Mouse (Mus musculus) yolk sac, embryonic 10.5 days (tissue): ENCODE measurements around the gene C3.

ENCODE experiments used
- DNase-seq: peaks from one replicate; pipeline ENCODE4 v3.0.0-alpha.2; 2017; ENCODE audit warnings: low spot score

Gene C3

DNA sequence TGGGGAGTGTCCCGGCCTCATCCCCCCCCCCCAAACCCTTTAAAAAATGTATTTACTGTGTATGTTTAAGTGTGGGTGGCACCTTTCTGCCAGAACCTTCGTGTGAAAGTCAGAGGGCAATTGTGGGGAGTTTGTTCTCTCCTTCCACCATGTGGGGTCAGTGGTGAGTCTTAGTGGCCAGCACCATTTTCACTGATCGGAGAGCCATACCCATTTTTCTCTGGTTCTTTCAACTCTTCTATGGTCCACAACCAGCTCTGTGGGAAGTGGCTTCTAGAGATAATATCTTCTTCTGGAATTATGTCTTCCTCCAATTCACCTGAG lies 8.1 kb downstream of the C3 start:
- no peak for DNase-seq

DNA sequence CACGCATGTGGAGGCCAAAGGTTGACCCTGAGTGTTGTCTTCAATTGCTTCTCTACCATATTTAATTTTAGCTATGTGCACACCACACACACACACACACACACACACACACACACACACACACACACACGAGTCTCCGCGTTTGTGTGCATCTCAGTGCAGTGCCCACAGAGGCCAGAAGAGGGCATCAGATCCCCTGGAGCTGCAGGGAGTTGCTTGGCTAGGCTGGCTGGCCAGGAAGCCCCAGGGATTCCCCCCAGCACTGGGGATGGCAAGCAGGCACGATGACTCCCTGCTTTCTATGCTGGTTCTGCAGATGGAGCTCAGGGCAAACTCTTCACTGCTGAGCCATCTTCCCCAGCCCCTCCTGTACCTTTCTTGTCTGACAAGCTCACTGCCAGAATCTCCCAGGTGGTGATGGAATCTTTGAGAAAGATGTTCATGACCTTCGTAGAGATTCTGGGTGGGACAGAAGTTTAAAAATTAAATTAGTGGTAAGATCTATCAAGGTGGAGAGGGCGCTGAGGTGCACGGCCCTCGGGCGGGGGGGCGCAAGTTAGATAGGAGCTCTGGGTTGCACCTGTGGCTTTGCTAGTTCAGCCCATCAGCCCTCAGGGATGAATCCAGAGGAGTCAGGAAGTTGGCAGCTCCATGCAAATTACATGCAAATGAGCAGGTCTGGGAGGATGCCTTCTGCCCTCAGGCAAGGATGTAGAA lies 8.6 kb downstream of the C3 start:
- DNase-seq, result no peak

DNA sequence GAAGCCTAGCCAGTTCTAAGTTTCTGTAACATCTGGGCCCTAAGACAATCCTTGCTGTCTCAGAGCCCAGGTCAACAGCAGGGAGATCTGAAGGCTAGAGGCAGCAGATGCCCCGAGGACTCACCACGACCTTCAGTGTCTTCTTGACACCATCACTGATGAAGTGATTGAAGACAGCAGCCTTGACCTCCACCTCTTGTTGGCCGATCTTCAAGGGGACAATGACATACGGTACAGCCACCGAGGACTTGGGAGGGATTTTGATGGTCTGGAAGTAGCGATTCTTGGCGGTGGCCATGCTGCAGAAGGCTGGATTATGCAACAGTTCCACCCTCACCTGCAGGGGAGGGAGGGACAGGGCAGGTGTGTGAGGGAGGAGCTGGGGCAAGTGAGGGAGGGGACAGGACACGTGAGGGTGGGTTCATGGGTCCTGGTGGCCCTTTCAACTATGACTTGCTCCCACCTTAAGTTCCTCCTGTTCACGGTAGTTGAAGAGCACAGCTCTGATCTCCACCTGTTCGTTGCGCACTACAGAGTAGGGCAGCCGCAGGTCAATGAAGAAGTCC lies 9.5 kb downstream of the C3 start:
- no peak for DNase-seq

DNA sequence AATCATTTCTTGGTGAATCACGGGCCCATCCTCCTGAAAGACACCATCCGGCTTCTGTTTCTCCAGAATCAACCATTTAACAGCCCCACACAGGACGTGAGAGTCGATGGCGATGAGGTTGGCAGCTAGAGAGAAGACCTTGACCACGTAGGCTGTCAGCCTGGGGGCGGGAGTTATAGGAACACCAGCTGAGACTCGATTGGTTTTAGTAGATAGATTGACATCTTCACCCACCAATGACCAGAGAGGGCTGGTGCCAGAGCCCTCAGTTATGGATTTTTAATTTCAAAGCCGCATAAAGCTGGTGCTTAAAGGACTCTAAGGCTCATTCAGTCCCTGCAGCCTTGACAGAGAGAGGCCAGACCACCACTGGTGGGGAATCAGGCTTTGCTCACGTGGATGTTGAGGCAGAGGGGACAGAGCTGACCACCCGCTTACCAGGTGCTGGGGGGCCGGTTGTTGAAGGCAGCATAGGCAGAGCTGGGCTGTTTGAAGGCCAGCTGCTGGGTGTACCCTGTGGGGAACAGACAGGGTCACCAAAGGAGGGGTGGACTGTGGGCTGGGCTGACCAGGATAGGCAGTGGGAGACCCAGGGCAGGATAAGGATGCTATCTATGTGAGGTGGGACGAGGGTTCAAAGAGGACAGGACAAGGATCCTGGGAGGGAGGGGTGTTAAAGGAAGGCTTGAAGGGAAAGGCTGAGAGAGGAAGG lies 13.1 kb downstream of the C3 start:
- no peak for DNase-seq

DNA sequence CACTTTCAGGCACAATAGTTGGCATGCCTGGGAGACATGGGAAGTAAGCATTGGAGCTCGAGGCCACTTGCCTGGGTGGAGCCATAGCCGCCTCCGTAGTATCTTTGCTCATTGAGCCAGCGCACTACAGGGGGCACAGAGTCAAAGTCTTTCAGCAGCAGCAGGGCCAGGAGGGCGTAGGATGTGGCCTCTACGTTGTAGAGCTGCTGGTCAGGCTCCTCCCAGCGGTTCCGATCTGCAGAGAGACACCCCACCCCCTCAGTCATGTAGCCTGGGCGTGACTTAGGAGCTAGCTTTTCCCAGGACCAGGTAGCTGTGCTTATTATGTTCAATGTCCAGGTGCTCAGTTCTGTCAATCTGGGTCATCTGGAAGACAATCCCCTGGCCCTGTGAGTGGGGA lies 16.4 kb downstream of the C3 start:
- DNase-seq, result no peak

DNA sequence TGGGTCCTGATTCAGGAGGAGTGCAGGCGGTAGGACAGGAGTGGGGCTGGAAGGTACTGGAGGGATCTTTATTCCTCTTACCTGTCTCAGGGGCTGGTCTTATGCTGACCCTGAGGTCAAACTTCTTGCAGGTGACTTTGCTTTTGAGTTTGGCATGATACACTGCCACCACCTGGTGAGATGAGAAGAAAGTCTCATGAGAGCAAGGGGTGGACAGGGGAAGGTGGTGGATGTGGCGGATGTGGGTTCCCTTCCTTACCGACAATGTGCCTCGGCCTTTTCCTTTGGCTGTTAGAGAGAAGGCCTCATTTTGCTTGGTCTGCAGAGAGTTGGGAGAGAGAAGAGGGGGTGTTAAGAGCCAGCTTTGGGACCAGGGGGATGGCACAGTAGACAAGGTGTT lies 18.6 kb downstream of the C3 start:
- DNase-seq, result peak; percentile 37

DNA sequence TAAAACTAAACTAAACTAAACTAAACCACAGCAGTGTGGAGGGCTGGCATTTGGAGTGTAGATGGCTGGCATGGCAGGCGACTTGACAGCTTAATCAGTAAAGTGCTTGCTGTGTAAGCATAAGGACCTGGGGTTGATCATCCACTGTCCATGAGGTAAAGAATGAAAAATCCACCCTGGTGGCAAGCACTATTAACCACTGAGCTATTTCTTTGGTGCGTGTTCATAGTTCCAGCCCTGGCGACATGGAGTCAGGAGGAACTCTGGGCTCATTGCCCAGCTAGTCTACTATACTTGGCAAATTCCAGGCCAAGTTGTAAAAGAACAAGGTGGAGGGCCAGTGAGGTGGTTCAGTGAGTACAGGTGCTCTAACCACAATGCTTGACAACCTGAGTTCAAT lies 20.0 kb downstream of the C3 start:
- DNase-seq, result no peak

DNA sequence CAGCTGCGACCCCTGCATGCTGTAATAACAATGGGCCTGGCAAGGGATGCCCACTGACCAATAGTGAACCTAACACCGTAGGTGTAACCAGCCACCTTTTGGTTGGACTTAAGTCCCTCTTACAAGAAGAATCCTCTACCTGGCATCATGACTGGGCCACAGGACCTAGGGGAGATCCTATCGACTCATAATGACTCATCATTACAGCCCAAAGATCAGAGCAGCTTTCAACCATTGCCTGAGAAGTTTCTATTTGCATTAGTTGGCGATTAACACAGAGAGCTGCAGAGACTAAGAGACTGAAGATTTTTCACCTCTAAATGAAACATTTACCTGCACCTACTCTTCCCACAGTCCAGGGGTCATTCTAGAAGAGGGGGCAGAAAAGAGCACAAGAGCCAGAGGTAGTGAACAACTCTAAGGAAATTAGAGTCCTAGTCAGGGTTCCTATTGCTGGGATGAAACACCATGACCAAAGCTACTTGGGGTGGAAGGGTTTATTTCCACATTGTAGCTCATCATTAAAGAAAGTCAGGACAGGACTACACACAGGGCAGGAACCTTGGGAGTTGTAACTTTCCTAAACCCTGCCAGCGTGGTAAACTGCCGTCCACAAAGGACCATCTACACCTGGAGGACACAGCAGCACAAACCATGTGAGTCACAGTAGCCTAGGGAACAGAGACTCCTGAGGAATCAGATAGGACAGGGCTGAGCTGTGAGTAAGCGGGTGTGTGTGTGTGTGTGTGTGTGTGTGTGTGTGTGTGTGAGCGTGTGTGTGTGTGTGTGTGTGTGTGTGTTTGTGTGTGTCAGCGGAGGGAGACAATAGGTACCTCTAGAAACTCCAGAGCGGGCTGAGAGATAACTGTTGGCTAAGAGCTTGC lies 25.9 kb downstream of the C3 start:
- DNase-seq, result peak; percentile 73

DNA sequence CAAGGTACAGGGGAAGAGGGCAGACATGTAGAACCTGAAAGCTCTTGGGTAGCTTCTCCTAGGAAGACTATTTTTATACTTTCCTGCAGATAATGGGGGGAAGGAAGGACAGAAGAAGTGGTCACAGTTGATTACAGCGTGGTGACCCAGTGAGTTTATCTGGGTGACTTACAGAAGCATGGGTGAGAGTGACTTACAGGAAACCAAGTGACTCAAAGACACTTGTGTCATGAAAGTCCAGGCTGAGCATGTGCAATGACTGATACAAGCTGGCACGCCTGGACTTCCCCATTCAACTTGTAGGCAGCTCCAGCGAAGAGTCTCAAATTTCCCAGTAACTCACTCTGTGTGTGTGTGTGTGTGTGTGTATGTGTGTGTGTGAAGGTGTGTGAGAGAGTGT lies 29.7 kb downstream of the C3 start:
- DNase-seq, result no peak

DNA sequence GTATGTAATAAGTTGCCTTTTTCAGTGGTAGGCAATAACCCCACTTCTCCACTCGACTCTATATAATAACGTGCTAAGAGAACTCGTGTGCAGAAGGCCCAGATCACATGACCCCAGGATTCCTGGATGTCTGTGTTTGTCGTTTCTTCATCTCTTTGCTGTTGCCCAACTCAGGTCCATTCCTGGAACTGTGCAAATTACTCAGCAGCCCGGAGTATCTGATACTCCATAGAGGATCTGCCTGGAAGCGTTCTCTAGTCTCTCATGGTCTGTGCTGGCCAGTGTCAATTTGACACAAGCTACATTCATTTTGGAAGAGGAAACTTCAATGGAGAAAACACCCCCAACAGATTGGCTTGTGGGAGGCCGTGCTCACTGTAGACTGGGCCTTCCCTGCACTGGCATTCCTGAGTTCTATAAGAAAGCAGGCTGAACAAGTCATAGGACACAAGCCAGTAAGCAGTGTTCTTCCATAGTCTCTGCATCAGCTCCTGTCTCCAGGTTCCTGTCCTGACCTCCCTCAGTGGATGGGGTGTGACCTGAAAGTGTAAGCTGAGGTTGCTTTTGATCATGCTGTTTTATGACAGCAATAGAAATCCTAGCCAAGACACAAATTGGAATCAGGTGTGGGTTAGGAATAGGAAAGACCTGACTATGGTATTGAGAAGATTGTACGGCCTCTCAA lies 32.5 kb downstream of the C3 start:
- peak; percentile 59 for DNase-seq

DNA sequence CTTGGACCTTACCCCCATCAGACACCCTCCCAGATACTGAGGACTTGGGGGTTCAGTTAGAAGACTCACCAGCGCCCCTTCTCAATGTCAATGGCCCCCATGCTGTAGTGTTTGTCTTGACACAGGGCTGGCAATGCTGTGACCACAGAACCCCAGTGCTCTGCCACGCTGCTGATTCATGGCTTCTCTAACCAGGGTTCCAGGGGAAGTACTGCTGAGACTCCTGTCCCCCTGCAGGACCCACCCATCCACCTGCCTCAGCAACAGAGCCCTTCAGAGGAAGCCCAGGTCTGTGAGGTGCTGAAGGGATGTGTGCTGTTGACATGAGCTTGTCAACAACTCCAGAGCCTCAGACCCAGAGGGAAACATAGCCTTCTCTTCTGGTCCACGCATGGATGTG lies 33.2 kb downstream of the C3 start:
- no peak for DNase-seq

DNA sequence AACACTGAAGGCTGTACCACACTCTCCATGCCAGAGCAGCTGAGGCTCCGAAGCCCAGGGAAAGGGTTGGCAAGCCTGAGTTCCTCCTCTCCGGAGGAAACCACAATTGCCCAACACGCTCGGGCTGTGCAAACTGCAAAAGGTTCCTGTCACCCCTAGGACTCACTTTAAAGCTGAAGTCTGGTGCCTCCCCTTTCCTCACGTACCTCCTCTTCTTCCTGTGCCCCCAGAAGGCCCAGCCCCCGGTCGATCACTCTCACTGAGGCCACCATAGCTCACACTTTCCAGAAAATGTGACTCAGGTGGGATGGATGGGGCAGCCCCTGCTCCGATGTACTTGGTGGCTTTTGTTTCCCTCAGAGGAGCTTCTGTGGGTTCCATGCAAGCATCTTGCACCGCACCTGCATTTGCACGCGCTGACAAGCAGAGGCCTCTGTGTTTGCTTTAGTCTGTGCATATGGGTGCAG lies 33.9 kb downstream of the C3 start, which contains the start of gene Tnfsf14:
Gene Tnfsf14, minus strand, starts transcription at position 137 of the 467 bp plus-strand sequence.
- DNase-seq, result no peak

DNA sequence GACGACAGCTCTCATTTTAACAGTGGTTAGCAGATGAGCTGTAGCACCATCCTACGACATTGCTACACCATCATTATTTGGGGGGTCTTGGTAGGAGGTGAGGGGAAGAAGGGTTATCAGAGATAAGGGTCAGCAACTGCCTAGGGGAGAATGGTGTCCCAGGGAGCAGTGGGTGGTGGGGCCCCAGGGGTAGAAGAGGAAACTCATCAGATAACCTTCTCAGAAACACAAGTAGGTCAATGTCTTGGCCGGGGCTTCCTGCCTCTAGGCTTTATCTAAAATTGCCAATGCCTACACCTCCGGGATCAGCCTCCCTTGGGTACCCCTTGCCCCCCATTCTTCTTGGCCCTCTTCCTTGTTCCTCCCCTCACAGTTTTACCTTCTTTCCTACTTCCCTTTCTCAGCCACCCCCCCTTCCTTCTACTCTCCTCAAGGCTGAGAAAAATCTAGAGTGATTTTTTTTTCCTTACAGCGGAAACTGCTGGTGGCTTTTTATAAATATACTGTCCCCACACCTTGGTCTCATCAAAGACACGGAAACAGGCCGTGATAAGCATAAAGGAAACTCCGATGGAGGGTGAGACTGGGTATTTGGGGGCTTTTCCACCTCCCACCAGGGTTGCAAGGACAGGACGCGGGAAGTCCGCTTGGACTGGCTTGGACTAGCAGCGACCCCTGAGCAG lies 39.3 kb downstream of the C3 start:
- DNase-seq, result no peak

DNA sequence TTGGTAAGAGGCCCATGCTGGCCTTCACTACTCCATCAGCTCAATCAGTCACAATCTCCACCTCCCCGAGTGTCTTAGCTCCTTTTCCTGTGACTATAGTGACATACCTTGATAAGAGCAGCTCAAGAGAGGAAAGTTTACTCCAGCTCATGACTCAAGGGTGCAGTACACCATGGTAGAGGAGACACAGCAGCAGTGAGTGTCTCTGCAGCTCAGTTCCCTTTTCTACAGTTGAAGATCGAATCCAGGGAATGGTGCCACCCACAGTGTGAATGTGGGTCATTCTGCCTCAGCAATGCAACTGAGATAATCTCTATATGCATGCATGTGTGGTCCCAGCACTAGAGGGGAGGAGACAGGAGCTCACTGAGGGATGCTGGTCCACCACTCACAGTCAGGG lies 42.3 kb downstream of the C3 start:
- DNase-seq, result no peak

DNA sequence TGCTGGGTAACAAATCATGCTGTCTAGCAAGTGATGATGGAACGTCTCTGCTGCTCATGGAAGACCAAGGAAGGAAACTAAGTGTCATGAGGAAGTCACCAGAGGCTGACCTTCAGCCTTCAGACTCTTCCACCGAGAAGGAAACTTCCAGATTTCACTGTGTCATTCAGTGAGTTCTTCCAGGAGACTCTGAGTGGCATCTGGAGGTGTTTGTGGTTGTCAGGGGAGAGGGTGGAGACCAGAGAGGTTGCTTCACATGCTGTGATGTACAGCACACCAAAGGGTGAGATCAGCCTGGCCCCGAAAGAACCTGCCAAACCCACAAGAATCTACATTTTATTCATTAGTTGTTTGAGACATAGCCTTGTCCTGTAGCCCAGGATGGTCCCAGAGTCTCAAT lies 45.1 kb downstream of the C3 start:
- DNase-seq, result no peak

DNA sequence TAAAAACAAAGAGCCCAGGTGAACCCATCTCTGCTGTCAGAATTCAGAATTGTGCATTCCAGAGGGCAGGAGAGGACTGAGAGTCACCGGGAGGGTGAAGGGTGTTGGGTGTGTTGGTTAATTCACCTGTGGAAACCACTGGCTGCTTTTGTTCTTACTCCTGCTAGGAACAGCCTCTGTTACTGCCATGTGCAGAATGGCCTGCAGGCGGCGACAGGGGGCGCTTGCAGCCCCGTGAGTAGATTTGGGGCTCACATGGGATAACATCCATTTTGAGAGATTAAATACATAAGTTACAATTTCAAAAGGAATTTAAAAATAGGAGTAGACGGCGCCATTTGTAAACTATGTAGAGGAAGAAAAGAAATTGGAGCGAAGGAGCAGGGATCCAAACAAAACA lies 47.6 kb downstream of the C3 start:
- DNase-seq, result no peak

DNA sequence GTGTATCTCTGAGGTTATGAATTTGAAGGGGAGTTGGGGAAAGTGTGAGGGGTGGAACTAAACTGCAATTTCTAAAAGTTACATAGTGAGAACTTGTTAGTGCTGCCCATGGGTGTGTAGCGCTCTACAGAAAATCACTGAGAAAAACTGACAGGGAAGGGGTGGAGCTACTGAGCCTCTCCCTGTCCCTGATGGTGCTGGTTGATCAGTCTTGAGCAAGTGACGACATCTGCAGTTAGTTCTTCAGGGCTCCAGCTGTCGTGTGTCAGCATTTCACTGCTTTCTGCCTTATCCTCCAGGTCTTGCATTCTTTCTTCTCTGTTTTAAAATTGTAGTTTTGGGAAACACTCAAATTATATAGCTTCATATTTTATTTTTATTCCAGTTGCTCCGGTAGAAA lies 54.6 kb downstream of the C3 start:
- DNase-seq, result no peak

DNA sequence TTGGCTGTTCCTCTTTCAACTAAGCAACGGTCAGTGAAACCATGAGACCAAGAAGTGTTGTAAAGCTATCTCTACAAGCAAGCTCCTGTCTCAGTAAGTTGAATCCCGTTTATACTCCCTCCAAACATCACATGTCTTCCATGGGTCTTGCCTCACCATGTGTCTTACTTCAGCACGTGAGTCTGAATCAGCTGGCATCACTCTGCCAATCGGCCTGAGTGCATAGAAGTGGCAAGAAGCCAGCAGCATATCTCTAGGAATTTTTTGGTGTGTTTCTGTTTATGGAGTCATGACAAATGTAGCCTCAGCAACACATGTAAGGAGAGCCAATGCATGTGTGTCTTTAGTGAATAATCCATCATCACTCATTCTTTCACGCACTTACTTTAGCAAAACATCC lies 55.6 kb downstream of the C3 start:
- no peak for DNase-seq

DNA sequence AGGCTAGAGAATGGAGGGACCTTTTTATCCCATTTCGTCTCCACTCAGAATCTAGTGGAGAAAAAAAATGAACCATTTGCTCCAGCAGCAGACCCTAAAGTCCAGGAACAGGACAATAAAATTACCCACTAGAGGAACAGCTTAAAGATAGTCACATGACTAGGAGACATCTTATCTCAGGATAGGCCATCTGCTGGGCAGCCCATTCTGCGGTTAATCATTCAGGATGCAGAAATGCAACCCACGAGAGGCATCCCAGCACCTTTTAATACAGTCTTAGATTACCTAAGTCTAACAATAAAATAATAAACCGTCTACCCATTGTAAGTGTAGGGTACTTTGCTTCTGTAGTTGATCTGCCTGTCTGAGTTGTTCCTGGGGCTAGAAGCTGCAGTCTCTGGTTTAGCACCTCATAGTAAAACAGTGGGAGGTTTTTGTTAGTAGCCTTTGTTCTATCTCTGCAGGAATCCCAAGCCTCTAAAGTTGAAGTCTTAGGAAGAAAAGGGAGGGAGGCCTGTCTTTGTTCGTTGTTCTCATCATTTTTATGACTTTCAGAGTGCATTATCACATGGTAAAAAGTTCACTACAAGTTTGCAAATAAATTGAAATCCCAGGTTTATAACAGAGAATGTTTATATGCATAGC lies 57.2 kb downstream of the C3 start:
- DNase-seq, result no peak

DNA sequence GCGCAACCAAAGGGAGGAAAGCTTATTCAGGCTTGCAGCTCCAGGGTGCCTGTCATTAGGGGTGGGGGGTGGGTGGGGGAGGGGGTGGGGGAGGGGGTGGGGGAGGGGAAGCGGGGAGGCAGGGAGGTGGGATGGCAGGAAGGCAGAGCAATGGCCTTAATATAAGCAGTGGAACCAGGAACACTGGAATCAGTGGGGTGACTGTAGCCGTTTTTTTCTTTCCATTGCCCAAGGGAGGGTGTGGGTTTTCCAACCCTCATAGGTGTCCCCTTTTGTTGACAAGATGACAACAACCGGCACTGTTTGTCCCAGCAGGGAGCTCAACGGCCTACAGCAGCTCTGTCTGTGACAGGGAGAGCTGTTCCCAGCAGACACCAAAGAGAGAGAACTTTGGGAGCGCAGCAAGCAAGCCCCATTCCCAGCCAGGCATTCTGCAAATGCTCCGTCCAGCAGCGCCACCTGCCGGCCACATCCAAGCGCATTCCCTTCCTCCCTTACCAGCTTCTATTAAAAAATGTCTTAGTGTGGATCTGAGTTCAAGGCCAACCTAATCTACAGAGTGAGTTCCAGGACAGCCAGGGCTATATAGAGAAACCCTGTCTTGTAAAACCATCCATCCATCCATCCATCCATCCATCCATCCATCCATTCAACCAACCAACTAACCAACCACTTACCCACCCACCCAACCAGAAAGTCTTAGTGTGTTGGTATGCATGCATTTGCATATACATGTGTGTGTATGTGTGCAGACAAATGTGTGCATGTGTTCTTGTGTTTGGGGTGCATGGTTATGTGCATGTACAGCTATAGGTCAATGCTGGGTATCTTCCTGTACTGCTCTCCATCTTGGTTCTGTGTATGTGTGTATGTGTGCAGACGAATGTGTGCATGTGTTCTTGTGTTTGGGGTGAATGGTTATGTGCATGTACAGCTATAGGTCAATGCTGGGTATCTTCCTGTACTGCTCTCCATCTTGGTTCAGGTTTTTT lies 60.8 kb downstream of the C3 start:
- DNase-seq, result peak; percentile 65
